Mouse (Mus musculus): ENCODE data around the gene Tmem246.

DNA sequence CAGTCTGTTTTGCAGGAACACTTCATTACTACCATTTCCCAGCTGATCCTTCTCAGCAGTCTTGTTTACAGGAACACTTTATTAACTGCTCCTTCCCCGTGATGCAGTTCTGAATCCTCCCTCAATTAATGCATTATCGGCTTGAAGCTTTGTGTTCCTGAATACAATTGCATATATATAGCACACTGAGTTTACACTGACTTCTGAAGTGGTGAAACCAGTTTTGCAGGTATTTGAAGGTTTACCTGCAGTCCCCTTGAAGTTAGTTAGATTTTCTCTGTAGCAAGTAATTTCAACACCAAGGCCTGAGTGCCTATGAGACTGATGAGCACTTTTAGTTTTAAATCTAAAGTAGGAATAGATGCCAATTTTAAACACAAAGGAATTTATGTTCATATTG, 24.6 kb upstream of the Tmem246 start:
- TF ChIP-seq POLR2A (IDR thresholded peaks at IDR 0.05; ENCODE audit: borderline replicate concordance, extremely low read depth, low read depth, low read length) = no peak
- TF ChIP-seq CTCF (IDR thresholded peaks at IDR 0.05; ENCODE audit: insufficient read depth, low read length) = no peak
